Mouse (Mus musculus) T-helper 2 cell (primary cell): ENCODE measurements around the gene Skint5.
"Not testable (repeated sequence)": the region's sequence is repeated elsewhere in the genome, so short reads cannot be mapped to it uniquely, and the experiment has no call there.

Experiments
- in situ Hi-C: fragments of 300-600 bp; cut with MboI, MseI; formaldehyde crosslinking; loops from one replicate; pipeline ENCODE4 v1.15.1; 2025; ENCODE audit warnings: high pct_unique_total_duplicates

The Skint5 gene

DNA sequence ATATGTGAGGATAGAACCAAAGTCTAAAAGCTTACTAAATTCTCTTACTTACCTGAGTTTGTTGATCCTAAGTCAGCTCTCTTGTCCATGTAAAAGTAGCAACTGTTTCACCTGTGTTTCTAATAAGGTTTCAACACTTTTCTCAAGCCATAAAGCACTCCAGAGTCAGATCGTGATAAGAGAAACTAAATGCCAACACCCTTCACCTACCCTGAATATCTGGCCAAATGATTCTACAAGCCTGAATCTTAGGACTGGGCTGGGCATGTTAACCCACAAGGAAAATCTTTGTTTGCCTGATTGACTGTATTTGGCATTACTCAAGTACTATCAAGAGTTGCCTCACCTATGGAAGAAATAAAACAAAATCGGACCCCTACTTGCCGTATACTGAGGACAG is at the start of gene Skint5:
Skint5 (minus strand) TSS at position 101 of the 400 bp plus-strand sequence.
- in situ Hi-C loops, result no loop called here

DNA sequence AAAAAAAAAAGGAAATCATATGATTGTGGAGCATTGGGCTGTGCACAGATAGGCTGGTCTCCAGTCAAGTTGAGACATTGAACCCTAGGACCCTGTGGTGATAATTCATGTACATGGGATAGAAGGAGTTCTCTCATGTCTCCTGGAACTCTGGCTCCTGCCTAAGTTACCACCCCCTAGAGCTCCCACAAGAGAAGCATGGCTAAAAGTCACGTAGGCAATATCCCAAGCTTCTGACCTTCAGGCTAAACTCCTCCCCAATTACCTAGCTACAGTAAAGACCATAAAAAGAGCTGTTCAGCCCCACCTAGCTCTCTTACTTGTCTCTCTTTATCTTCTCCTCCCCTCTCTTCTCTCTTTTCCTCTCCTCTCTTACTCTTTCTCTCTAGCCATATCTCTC is 42.0 kb downstream of the Skint5 start:
- in situ Hi-C loops, result no loop called here

DNA sequence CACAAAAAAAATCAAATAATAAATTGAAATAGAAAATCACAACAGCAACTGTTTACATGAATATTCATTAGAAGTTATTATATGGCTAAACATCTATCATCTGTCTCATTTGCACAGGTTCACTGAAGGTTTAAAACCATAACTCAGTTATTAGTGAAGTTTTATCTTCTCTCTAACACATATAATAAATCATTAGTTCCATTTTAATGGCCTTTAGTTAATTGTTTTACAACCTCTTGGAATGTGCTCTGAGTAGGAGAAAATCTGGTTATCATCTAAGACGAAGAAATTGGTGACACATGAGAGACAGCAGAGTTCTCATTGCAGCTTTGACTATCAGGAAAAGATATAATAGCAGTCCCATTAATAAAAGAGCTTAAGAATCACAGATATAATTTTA is 235.1 kb downstream of the Skint5 start:
- in situ Hi-C loops, result no loop called here

DNA sequence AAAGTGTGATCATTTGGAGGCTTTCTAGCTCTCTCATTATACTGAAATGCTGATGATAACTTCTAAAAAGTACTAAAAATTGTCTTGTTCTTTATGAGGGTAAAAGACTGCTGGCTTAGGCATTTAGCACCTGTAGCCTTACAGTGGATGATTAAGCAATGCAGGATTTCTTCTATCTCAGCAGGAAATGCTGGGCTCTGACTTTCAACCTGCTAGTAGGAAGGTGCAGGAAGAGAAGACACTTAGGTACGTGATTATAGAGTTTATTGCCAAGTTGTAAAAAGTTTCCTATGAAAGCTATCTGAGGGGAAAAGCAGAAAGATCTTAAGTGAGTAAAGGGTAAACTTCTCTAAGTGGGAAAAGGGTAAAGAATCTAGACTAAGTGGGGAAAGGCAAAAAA is 235.6 kb downstream of the Skint5 start:
- in situ Hi-C loops, result no loop called here

DNA sequence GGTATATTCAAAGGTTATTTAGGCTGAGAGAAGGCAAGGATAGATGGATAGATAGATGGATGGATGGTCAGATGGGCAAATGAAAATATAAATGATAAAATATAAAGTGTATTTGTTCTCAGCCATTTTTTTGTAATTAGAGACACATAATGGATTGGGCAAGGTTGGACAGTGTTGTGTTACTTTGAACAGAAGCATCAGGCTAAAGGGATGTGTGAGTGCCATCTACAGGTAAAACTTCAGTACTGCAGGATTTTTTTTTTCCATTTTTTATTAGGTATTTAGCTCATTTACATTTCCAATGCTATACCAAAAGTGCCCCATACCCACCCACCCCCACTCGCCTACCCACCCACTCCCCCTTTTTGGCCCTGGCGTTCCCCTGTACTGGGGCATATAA is 551.1 kb downstream of the Skint5 start:
- in situ Hi-C loops, result not testable (repeated sequence)
